Mouse (Mus musculus) frontal cortex, postnatal 36 days (tissue): ENCODE measurements at regions not wholly inside any gene's neighbourhood (a gene's known extent, or its start where the extent isn't known, plus 50 kb on each side); places are given as distances from the start of the nearest gene placed in this dataset.

Experiments
- DNase-seq, 2 experiments: peaks; one replicate each; pipeline ENCODE4 v3.0.0; 2022; ENCODE audit warnings: low spot score in 2 of 2

DNA sequence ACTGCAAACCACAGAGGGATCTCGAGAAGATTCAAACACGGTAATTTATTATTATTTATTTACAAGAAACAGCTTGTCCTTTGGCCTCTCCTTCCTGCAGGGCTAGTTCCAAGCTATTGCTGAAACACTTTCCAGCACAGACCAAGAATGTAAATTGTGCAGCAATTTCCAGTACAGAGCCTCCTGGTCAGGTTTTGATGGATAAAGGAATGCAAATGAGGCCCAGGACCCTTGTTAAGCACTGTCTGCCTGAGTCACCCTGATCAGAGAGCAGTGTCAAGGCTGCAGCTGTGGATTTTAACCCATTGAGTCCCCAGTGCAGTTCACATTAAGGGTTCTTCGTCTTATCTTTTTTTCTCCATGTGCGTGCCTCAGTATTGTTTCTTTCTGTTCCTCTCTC, 142.3 kb upstream of the Zkscan2 start:
- DNase-seq: no peak

- no peak for DNase-seq
Measured at GRCm38 (mm10) chr7:123643426-123643825, 143.2 kb upstream of the Zkscan2 start.

GRCm38 (mm10) chr7:123645521-123645920, 145.3 kb upstream of the Zkscan2 start:
- DNase-seq: no peak

- DNase-seq: no peak
Measured at GRCm38 (mm10) chr7:123665459-123665858, 165.2 kb upstream of the Zkscan2 start.

GRCm38 (mm10) chr7:123684762-123685161, 184.5 kb upstream of the Zkscan2 start:
- no peak for DNase-seq

DNA sequence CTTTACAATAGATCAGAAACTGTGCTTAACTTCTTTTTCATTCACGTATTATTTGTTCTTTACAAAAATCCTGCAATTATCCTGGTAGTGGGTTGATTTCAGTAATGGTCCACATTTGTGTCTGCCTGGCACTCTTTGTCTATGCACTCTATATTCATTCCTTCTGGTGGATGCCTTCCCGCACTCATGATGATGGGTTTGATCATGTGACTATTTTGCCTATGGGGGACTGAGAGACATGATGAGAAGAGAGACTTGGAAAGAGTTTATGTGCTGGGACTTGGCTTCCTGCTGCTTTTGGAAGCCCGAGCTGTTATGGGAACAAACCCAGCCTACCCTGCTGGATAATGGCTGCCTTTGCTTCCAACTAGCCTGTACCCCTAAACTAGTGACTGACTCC, 186.3 kb upstream of the Zkscan2 start:
- no peak for DNase-seq

GRCm38 (mm10) chr7:123731016-123731415, 230.8 kb upstream of the Zkscan2 start:
- no peak for DNase-seq

GRCm38 (mm10) chr7:123733061-123733460, 232.8 kb upstream of the Zkscan2 start:
- DNase-seq: peak; percentile 37 to 75

GRCm38 (mm10) chr7:123747986-123748385, 234.7 kb upstream of the Hs3st4 start:
- DNase-seq: no peak

- DNase-seq: peak in 1 of 2 experiments; percentile 53
Measured at GRCm38 (mm10) chr7:123753252-123753651, 229.4 kb upstream of the Hs3st4 start.

DNA sequence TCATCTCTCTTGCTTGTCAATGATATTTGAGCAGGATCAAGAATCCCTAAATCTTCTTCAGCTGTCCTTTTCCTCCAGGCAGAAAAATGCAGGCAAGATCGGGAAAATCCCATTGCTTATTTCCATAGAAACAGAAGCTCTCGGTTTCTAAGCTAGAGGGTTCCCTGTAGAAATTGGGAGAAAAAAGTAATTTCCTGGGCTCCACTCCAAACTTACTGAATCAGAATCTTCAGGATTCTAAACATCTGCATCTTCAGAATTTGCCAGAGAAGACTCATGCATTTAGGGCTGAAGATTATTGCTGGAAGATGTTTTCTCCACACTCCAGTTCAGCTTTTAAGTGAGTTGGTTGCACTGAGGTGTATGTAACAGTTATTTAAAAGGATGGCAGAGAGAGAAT, 187.6 kb upstream of the Hs3st4 start:
- DNase-seq: peak; percentile 3 to 31

GRCm38 (mm10) chr7:123796096-123796495, 186.6 kb upstream of the Hs3st4 start:
- no peak for DNase-seq

DNA sequence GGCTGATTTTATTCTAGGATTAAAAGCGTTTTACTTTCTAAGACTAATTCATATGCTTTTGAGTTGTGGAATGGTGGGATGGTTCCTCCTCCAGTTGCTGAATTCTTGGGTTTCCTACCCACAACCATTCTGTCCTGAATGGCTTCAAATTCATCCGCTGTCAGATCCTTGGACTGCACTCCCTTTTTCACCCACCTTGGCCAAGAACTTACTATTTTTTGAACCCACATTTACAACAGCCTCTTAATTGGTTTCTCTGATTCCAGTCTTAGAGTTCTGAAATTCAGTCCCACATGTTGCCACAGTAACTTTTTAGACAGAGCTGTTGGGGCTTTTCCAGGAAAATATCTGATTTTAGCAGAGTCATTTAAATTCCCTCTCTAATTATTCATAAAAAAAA, 177.0 kb upstream of the Hs3st4 start:
- peak in 1 of 2 experiments; percentile 33 for DNase-seq

- peak; percentile 31 for DNase-seq
Measured at GRCm38 (mm10) chr7:123823976-123824375, 158.7 kb upstream of the Hs3st4 start.

- no peak for DNase-seq
Measured at GRCm38 (mm10) chr7:123826406-123826805, 156.3 kb upstream of the Hs3st4 start.

DNA sequence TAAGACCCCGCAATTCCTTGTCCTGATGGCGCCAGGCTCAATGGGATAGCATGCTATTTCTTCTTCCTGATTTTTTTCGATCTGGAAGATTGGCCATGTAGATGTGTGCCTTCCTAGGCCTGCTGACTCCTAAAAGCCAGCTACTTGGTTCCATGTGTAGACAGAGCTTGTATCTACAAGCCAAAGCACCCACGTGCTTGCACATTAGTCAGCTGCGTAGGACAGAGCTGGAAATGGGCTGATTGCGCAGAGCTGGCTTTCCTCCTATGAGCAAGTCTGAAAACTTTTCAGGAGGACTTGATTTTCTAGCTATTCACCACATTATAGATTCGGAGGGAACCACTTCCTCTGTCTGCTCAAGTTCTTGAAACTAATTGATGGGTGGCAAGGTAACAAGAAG, 140.1 kb upstream of the Hs3st4 start:
- no peak for DNase-seq

- no peak for DNase-seq
Measured at GRCm38 (mm10) chr7:123847081-123847480, 135.6 kb upstream of the Hs3st4 start.

DNA sequence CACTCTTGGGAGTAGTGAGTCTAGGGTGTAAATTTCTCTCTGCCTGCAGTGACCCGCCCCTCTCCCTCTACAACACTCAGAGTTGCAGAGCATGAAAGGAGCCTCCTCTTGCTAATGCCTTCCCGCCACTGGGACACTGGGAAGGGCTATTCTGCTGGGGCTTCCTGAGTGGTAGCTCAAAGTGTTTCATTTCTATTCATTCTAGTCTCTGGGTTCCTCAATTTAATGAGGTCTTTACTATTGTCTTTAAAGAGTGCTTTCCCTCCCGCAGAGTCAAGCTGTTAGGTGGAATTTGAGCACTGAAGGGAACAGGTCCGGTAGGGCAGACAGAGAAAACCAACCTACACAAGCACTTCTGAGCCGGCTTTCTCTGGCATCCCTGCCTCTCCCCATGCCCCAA, 134.0 kb upstream of the Hs3st4 start:
- DNase-seq: no peak

DNA sequence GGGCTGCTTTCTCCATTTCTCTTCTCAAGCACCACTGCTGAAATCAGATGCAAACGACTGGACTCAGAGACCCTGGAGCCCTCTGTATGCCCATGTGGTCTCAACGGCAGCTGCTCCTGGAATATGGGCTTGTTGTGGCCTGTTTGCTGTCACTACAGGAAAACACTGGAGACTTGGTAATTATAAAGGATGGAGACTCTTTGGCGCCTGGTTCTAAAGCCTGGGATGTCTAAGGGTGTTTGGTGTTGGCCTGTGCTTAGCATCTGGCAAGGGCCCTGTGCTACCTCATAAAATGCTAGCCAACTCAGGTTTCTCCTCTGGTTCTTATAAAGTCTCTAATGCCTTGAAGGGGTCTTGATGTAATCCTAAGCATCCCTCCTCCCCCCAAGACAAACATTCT, 133.4 kb upstream of the Hs3st4 start:
- DNase-seq: no peak

- no peak for DNase-seq
Measured at GRCm38 (mm10) chr7:123850272-123851197, 132.1 kb upstream of the Hs3st4 start.

- DNase-seq: no peak
Measured at GRCm38 (mm10) chr7:123857539-123857938, 125.1 kb upstream of the Hs3st4 start.

DNA sequence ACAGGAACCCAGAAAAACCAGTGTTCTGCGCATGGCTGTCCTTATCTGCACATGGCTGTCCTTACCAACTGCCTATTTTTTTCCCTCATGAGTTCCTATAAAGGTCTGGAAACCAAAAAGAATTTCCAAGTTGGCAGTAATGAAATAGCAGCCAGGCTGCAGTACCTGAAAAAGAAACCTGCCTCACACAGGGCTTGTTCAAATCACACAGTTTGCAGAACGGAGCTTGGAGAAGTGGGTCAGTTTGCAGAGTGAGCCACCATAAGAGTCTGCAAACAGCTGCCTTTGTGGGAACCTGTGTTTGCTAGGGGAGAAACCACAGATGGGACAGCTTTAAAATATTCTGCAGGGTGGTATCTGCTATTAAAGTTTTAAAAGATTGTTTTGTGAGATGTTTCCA, 121.0 kb upstream of the Hs3st4 start:
- DNase-seq: peak in 1 of 2 experiments; percentile 21

GRCm38 (mm10) chr7:123896759-123897444, 85.8 kb upstream of the Hs3st4 start:
- no peak for DNase-seq
